Mouse (Mus musculus) fat pad, adult 2 months (tissue): Measurements from ENCODE around the gene St13.

Experiments used
- DNase-seq: peaks from one replicate; pipeline ENCODE4 v3.0.0-alpha.2; 2011; ENCODE audit warnings: low read depth, low spot score; ENCODE audit errors: extremely low read depth

Gene St13

GRCm38 (mm10) chr15:81366241-81366640, 33.6 kb downstream of the St13 start:
- no peak for DNase-seq

- DNase-seq: no peak
Measured at GRCm38 (mm10) chr15:81365246-81365645, 34.6 kb downstream of the St13 start.

GRCm38 (mm10) chr15:81364271-81364670, 35.6 kb downstream of the St13 start:
- DNase-seq: no peak

GRCm38 (mm10) chr15:81362501-81362900, 37.4 kb downstream of the St13 start:
- DNase-seq: no peak

GRCm38 (mm10) chr15:81361417-81362015, 38.4 kb downstream of the St13 start:
- DNase-seq: no peak

GRCm38 (mm10) chr15:81361022-81361404, 38.9 kb downstream of the St13 start:
- DNase-seq: no peak

GRCm38 (mm10) chr15:81360345-81361021, 39.4 kb downstream of the St13 start, which contains the start of gene Slc25a17:
Gene Slc25a17, minus strand, starts transcription at chr15:81360812.
- no peak for DNase-seq

GRCm38 (mm10) chr15:81359421-81359820, 40.5 kb downstream of the St13 start:
- DNase-seq: no peak

- DNase-seq: no peak
Measured at GRCm38 (mm10) chr15:81358943-81359342, 40.9 kb downstream of the St13 start.

- no peak for DNase-seq
Measured at GRCm38 (mm10) chr15:81356946-81357345, 42.9 kb downstream of the St13 start.

GRCm38 (mm10) chr15:81355146-81355761, 44.6 kb downstream of the St13 start:
- no peak for DNase-seq

GRCm38 (mm10) chr15:81352638-81353037, 47.2 kb downstream of the St13 start:
- no peak for DNase-seq

- no peak for DNase-seq
Measured at GRCm38 (mm10) chr15:81350401-81350800, 49.5 kb downstream of the St13 start.

GRCm38 (mm10) chr15:81348366-81348765, 51.5 kb downstream of the St13 start:
- no peak for DNase-seq

- DNase-seq: no peak
Measured at GRCm38 (mm10) chr15:81347466-81347865, 52.4 kb downstream of the St13 start.

- no peak for DNase-seq
Measured at GRCm38 (mm10) chr15:81341426-81341825, 58.5 kb downstream of the St13 start.

GRCm38 (mm10) chr15:81339158-81339557, 60.7 kb downstream of the St13 start:
- DNase-seq: no peak

GRCm38 (mm10) chr15:81336466-81336865, 63.4 kb downstream of the St13 start:
- DNase-seq: no peak

- no peak for DNase-seq
Measured at GRCm38 (mm10) chr15:81332517-81332916, 67.4 kb downstream of the St13 start.

- DNase-seq: no peak
Measured at GRCm38 (mm10) chr15:81330816-81331433, 69.0 kb downstream of the St13 start.

- no peak for DNase-seq
Measured at GRCm38 (mm10) chr15:81329721-81330369, 70.0 kb downstream of the St13 start.
